Mouse (Mus musculus) gastrocnemius, postnatal 14 days (tissue): ENCODE results near the gene Ctnnal1. TPM values are rescaled to one million over a fixed set of nuclear protein-coding genes. Genes with fewer than 3 reads are reported as not detected.

Source experiments
- DNase-seq: peaks from one replicate; pipeline ENCODE4 v3.0.0; 2021; ENCODE audit warnings: mixed read lengths
- intact Hi-C: fragments of 180-260 bp; cut with DNase I; formaldehyde crosslinking; loops from one replicate; pipeline ENCODE4 v1.15.1; 2025; ENCODE audit warnings: low total_unique reads
- microRNA-seq, 2 experiments: library from miRNA; unstranded; fragments of <30 nt; microRNA quantifications; one replicate each; pipeline ENCODE4 v1.2.0; 2021
- total RNA-seq, 2 experiments: library from RNA; stranded (reverse); gene quantifications; 2 replicates each; pipeline ENCODE4 v1.2.3; 2021

Gene Ctnnal1
- total RNA-seq, 2 experiments from 2014 or later: 10.5 to 12.5 TPM

GRCm38 (mm10) chr4:56824231-56824630, 40.8 kb downstream of the Ctnnal1 start:
- intact Hi-C loops: no loop called here
- no peak for DNase-seq

- DNase-seq: no peak
- intact Hi-C loops: no loop called here
Measured at GRCm38 (mm10) chr4:56820017-56820550, 44.9 kb downstream of the Ctnnal1 start.

GRCm38 (mm10) chr4:56815131-56815530, 49.9 kb downstream of the Ctnnal1 start:
- no peak for DNase-seq
- intact Hi-C loops: no loop called here

- intact Hi-C loops: no loop called here
- no peak for DNase-seq
Measured at GRCm38 (mm10) chr4:56812096-56812495, 52.9 kb downstream of the Ctnnal1 start.

GRCm38 (mm10) chr4:56811642-56812041, 53.3 kb downstream of the Ctnnal1 start:
- intact Hi-C loops: no loop called here

GRCm38 (mm10) chr4:56809050-56809449, 55.9 kb downstream of the Ctnnal1 start:
- intact Hi-C loops: no loop called here
- no peak for DNase-seq

More at GRCm38 (mm10) chr4:56811642-56812041, 53.3 kb downstream of the Ctnnal1 start:
- DNase-seq: no peak

GRCm38 (mm10) chr4:56802669-56803150, 62.3 kb downstream of the Ctnnal1 start:
- intact Hi-C loops: no loop called here
- DNase-seq: no peak

GRCm38 (mm10) chr4:56801907-56802668, 62.9 kb downstream of the Ctnnal1 start, which contains the start of the genes Elp1 and Fam206a:
Elp1 (minus strand) TSS chr4:56802331.
Fam206a (plus strand) TSS chr4:56802345.
- DNase-seq: peak; percentile 91
- intact Hi-C loops: no loop called here

GRCm38 (mm10) chr4:56791373-56791772, 73.6 kb downstream of the Ctnnal1 start:
- intact Hi-C loops: no loop called here
- DNase-seq: no peak

- no peak for DNase-seq
- intact Hi-C loops: no loop called here
Measured at GRCm38 (mm10) chr4:56771065-56771464, 93.9 kb downstream of the Ctnnal1 start.

GRCm38 (mm10) chr4:56768913-56769312, 96.1 kb downstream of the Ctnnal1 start:
- intact Hi-C loops: no loop called here
- no peak for DNase-seq

GRCm38 (mm10) chr4:56767861-56768284, 97.1 kb downstream of the Ctnnal1 start:
- intact Hi-C loops: no loop called here
- no peak for DNase-seq

Small RNA genes lying within 50 kb of the gene (microRNA-seq; reads per million reads assigned to microRNA genes)
- gene Mir32: 31.2 to 37.1 reads per million in 2 experiments

Other genes with a start within 250 kb of the Ctnnal1 start
- gene Gm26657, start 125.1 kb downstream of the Ctnnal1 start, total RNA-seq: not detected
- gene Actl7b, start 123.7 kb downstream of the Ctnnal1 start, total RNA-seq: not detected
- not detected for gene Actl7a, start 121.8 kb downstream of the Ctnnal1 start, total RNA-seq
- 10 to 100 TPM; 23.5 to 24.9 TPM for gene Elp1, start 62.9 kb downstream of the Ctnnal1 start, total RNA-seq
- gene Fam206a, start 62.8 kb downstream of the Ctnnal1 start, total RNA-seq: 1 to 10 TPM; 2.3 to 2.4 TPM
- 10 to 100 TPM; 16.9 to 17.5 TPM for gene Tmem245, start 82.2 kb upstream of the Ctnnal1 start, total RNA-seq
- under 1 TPM; 0.04 to 0.11 TPM for gene Frrs1l, start 125.2 kb upstream of the Ctnnal1 start, total RNA-seq